In genomic region chr13:60467821-60468579, GRCm38 (mm10) we compare ENCODE assay signal across 7 mouse cellular contexts.
DNase-seq lines count a peak whose midpoint lies in the region; ATAC-seq lines count a peak whose summit lies in the region.

No protein-coding gene starts in this region.

- H3K36me3 ChIP-seq in neural tube, embryonic 11.5 days (ENCODE audit: control insufficient read depth, insufficient read depth, low read length) = no peaks in the 10 kb centered on the region

- intact Hi-C loops in heart, postnatal 10 days (cut with DNase I) = loop anchor here (1.0 to 2.0 kb wide), 5 partner anchors 291 to 625 kb away; partner anchors contain the start of gene Gas1
- intact Hi-C loops in left cerebral cortex, postnatal 4 days (cut with DNase I) = loop anchor here (5.0 to 10.0 kb wide), 4 partner anchors 291 to 626 kb away; partner anchors contain the start of gene Gas1

- ATAC-seq in neural tube, embryonic 11.5 days (ENCODE audit: insufficient read depth, low FRiP score, low TSS enrichment) = no peak

- H3K27me3 ChIP-seq in neural tube, embryonic 11.5 days (ENCODE audit: control insufficient read depth, insufficient read depth, low read length) = no peaks in the 10 kb centered on the region

- no peak overlapping the region for H3K9ac ChIP-seq in neural tube, embryonic 11.5 days (ENCODE audit: low read length)

- H3K9me3 ChIP-seq in neural tube, embryonic 11.5 days (ENCODE audit: control insufficient read depth, low read length) = no peaks in the 10 kb centered on the region

- no peaks in the 10 kb centered on the region for H3K4me1 ChIP-seq in neural tube, embryonic 11.5 days (ENCODE audit: control insufficient read depth, insufficient read depth, low read length)

- H3K4me2 ChIP-seq in neural tube, embryonic 11.5 days (ENCODE audit: low read depth) = no peak overlapping the region

- WGBS in neural tube, embryonic 11.5 days = 25% methylated on average over 11 of the region's 11 CpGs

- H3K4me3 ChIP-seq in neural tube, embryonic 11.5 days (ENCODE audit: low read depth, low read length) = no peak overlapping the region

- no peak overlapping the region for H3K27ac ChIP-seq in neural tube, embryonic 11.5 days (ENCODE audit: low read depth, low read length)

- DNase-seq in ovary, postnatal 14 days (ENCODE audit: low spot score) = peak; percentile 58
- no peak for DNase-seq in ovary, postnatal 10 days (ENCODE audit: low spot score)
- DNase-seq in adipocyte (ENCODE audit: low spot score) = peak; percentile 78
- DNase-seq in cerebellum, postnatal 36 days = peak; percentile 54 to 68
- peak; percentile 78 to 85 for DNase-seq in heart, postnatal 10 days
- peak; percentile 59 for DNase-seq in left cerebral cortex, postnatal 4 days
- peak; percentile 44 for DNase-seq in neural tube, embryonic 11.5 days (ENCODE audit: low spot score)
